In the genomic region with DNA sequence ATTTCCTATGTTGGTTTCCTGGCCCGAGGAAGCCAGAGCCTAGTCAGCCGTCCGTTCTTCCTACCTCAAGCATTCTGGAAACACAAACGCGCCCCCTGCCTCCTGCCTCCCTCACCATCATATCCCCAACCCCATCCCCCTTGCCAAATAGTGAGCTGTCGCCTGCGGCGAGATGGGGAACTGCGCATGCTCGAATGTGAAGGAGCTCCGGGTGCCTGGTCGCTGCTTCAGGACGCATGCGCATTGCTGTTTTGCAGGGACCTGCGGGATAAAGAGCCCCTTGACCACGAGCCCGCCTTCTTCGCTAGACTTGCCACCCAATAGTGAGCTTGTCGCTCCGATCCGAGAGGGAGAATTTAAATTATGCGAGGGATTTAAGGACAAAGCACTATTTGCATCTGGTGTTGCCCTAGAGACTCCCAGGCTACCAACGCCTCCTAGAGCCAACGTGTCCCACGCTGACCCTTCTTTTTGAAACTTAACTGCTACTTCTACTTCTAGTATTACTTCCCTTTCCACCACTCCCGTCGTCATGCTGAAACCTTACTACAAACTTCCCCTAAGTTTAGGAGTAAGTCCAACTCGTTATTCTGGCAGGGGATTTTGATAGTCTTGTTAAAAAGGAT, we compare ENCODE assay signal across 8 mouse cellular contexts. TPM values are rescaled to one million over a fixed set of nuclear protein-coding genes. Genes with fewer than 3 reads are reported as not detected.
DNase-seq lines count a peak whose midpoint lies in the region; ATAC-seq and TF ChIP-seq lines count a peak whose summit lies in the region.

No protein-coding gene starts in this region.

- peak overlapping the region; percentile 97 for H3K27ac ChIP-seq in bone marrow, adult 2 months (ENCODE audit: control insufficient read depth, insufficient read depth, low read depth, low read length, poor library complexity)
- peak overlapping the region; percentile 97 for H3K27ac ChIP-seq in embryonic facial prominence, embryonic 14.5 days (replicated peaks; ENCODE audit: low read depth, low read length)
- H3K27ac ChIP-seq in limb, embryonic 12.5 days, result peak overlapping the region; percentile 94
- peak overlapping the region; percentile 97 for H3K27ac ChIP-seq in midbrain, embryonic 14.5 days (replicated peaks; ENCODE audit: low read depth, low read length)

- peak; percentile 99 for DNase-seq in A20 (ENCODE audit: low read depth, low spot score)
- peak; percentile 98 for DNase-seq in embryonic facial prominence, embryonic 14.5 days (ENCODE audit: low spot score)
- DNase-seq in heart, adult 8-10 months (ENCODE audit: low spot score), result peak; percentile 94
- DNase-seq in kidney, adult 8-10 months, result peak; percentile 93
- DNase-seq in midbrain, embryonic 14.5 days, result peak; percentile 99
- peak; percentile 85 for DNase-seq in spleen, adult 12 weeks (ENCODE audit: low spot score)

- peak overlapping the region; percentile 98 for H3K4me3 ChIP-seq in bone marrow, adult 2 months (replicated peaks; ENCODE audit: control insufficient read depth, low read depth, low read length)
- peak overlapping the region; percentile 75 for H3K4me3 ChIP-seq in embryonic facial prominence, embryonic 14.5 days (ENCODE audit: low read depth, low read length)
- peak overlapping the region; percentile 59 for H3K4me3 ChIP-seq in limb, embryonic 12.5 days (replicated peaks)
- H3K4me3 ChIP-seq in midbrain, embryonic 14.5 days (replicated peaks; ENCODE audit: low read depth, low read length), result peak overlapping the region; percentile 57

- no peaks in the 10 kb centered on the region for H3K9me3 ChIP-seq in embryonic facial prominence, embryonic 14.5 days (ENCODE audit: control insufficient read depth, low read length)
- H3K9me3 ChIP-seq in limb, embryonic 12.5 days, result no peaks in the 10 kb centered on the region
- no peaks in the 10 kb centered on the region for H3K9me3 ChIP-seq in midbrain, embryonic 14.5 days (ENCODE audit: control insufficient read depth, low read length)

- H3K27me3 ChIP-seq in embryonic facial prominence, embryonic 14.5 days (replicated peaks; ENCODE audit: control insufficient read depth, insufficient read depth, low read length), result no peaks in the 10 kb centered on the region
- H3K27me3 ChIP-seq in limb, embryonic 12.5 days, result no peaks in the 10 kb centered on the region
- no peaks in the 10 kb centered on the region for H3K27me3 ChIP-seq in midbrain, embryonic 14.5 days (ENCODE audit: control insufficient read depth, insufficient read depth, low read length)

- ATAC-seq in embryonic facial prominence, embryonic 14.5 days (ENCODE audit: low read depth), result peak; percentile 92
- peak; percentile 86 for ATAC-seq in limb, embryonic 12.5 days (ENCODE audit: insufficient number of reproducible peaks, insufficient read depth, low FRiP score, low TSS enrichment, low read depth)
- peak; percentile 90 for ATAC-seq in midbrain, embryonic 14.5 days (ENCODE audit: low FRiP score, low TSS enrichment)

- H3K9ac ChIP-seq in embryonic facial prominence, embryonic 14.5 days (ENCODE audit: low read depth, low read length), result peak overlapping the region; percentile 80
- H3K9ac ChIP-seq in limb, embryonic 12.5 days (replicated peaks), result peak overlapping the region; percentile 75
- H3K9ac ChIP-seq in midbrain, embryonic 14.5 days (replicated peaks; ENCODE audit: low read length), result peak overlapping the region; percentile 66

- peak overlapping the region; percentile 82 for H3K4me2 ChIP-seq in embryonic facial prominence, embryonic 14.5 days (ENCODE audit: low read depth, low read length)
- H3K4me2 ChIP-seq in limb, embryonic 12.5 days, result peak overlapping the region; percentile 67
- peak overlapping the region; percentile 82 for H3K4me2 ChIP-seq in midbrain, embryonic 14.5 days (ENCODE audit: low read length)

- under 1% methylated on average over 28 of the region's 28 CpGs for WGBS in bone marrow, adult 2 months
- under 1% methylated on average over 28 of the region's 28 CpGs for WGBS in embryonic facial prominence, embryonic 14.5 days
- WGBS in limb, embryonic 12.5 days, result under 1% methylated on average over 28 of the region's 28 CpGs
- WGBS in midbrain, embryonic 14.5 days, result under 1% methylated on average over 28 of the region's 28 CpGs

- peak; percentile 46; the same call in 1 of the 2 replicates for TF ChIP-seq POLR2A in bone marrow, adult 2 months (IDR thresholded peaks at IDR 0.05; ENCODE audit: borderline replicate concordance, control insufficient read depth, low read depth, low read length)

- H3K36me3 ChIP-seq in embryonic facial prominence, embryonic 14.5 days (ENCODE audit: control insufficient read depth, insufficient read depth, low read length), result no peaks in the 10 kb centered on the region
- H3K36me3 ChIP-seq in limb, embryonic 12.5 days, result peaks cover 13% of the 10 kb centered on the region
- H3K36me3 ChIP-seq in midbrain, embryonic 14.5 days (ENCODE audit: control insufficient read depth, insufficient read depth, low read length), result 0 out of 2 replicates have a peak, but pooled peaks cover 3% of the 10 kb centered on the region

- 0 out of 2 replicates have a peak, but pooled peaks have one; percentile 11 for TF ChIP-seq CTCF in bone marrow, adult 2 months (IDR thresholded peaks at IDR 0.05; ENCODE audit: control insufficient read depth, insufficient read depth, low read length)

- H3K4me1 ChIP-seq in bone marrow, adult 2 months (ENCODE audit: control insufficient read depth, insufficient read depth, low read length), result peaks cover 5% of the 10 kb centered on the region; the same call in 1 of the 2 replicates
- H3K4me1 ChIP-seq in embryonic facial prominence, embryonic 14.5 days (ENCODE audit: control insufficient read depth, insufficient read depth, low read length), result peaks cover 19% of the 10 kb centered on the region
- peaks cover 18% of the 10 kb centered on the region for H3K4me1 ChIP-seq in limb, embryonic 12.5 days (replicated peaks)
- peaks cover 28% of the 10 kb centered on the region for H3K4me1 ChIP-seq in midbrain, embryonic 14.5 days (ENCODE audit: control insufficient read depth, insufficient read depth, low read length)

RNA-seq across cellular contexts. Expression of a gene that starts 0.8 kb away (rescaled TPM):
- polyA plus RNA-seq in bone marrow, adult 2 months (2011; ENCODE audit: insufficient read depth, insufficient read length, low replicate concordance, missing spikeins), result 57.9 and 61.3 TPM in 2 replicates
- polyA plus RNA-seq in embryonic facial prominence, embryonic 14.5 days (2014; fragmentation: Nextera tagmentation; extraction: Ambion mirVana), result 98.3 and 106 TPM in 2 replicates
- 100 to 1,000 TPM; 159 to 184 (median 160) TPM for total RNA-seq in heart, adult 8-10 months (2022)
- 157 TPM in 2 replicates for polyA plus RNA-seq in limb, embryonic 12.5 days (2016; fragmentation: Nextera tagmentation; extraction: Ambion mirVana)
- 138 and 161 TPM in 2 replicates for polyA plus RNA-seq in midbrain, embryonic 14.5 days (2014; fragmentation: Nextera tagmentation; extraction: Ambion mirVana)

RNA-seq across cellular contexts. Expression of a gene that starts 30.2 kb away (rescaled TPM):
- polyA plus RNA-seq in bone marrow, adult 2 months (2011; ENCODE audit: insufficient read depth, insufficient read length, low replicate concordance, missing spikeins), result 34.9 and 49.3 TPM in 2 replicates
- 105 and 108 TPM in 2 replicates for polyA plus RNA-seq in embryonic facial prominence, embryonic 14.5 days (2014; fragmentation: Nextera tagmentation; extraction: Ambion mirVana)
- 10 to 100 TPM; 35.4 to 42.2 (median 36.5) TPM for total RNA-seq in heart, adult 8-10 months (2022)
- polyA plus RNA-seq in limb, embryonic 12.5 days (2016; fragmentation: Nextera tagmentation; extraction: Ambion mirVana), result 122 and 125 TPM in 2 replicates
- polyA plus RNA-seq in midbrain, embryonic 14.5 days (2014; fragmentation: Nextera tagmentation; extraction: Ambion mirVana), result 158 and 167 TPM in 2 replicates

Comparison
In these comparisons a context has a peak if more than half of its experiments do, and no peak if none do; other contexts are left out.
1. Peak in every context shown above with its lines: DNase-seq, ATAC-seq, H3K4me3 ChIP-seq and H3K27ac ChIP-seq.